Mouse (Mus musculus) layer of hippocampus, adult 11-12 months (tissue): ENCODE data around the gene Thsd7b.
"Not testable (repeated sequence)": the region's sequence is repeated elsewhere in the genome, so short reads cannot be mapped to it uniquely, and the experiment has no call there.

Source experiments
- DNase-seq: peaks from one replicate; pipeline ENCODE4 v3.0.0; 2022; ENCODE audit warnings: low spot score

Gene Thsd7b

GRCm38 (mm10) chr1:130099227-130099626 is 826.1 kb downstream of the Thsd7b start:
- DNase-seq = no peak

- DNase-seq = no peak
Measured at GRCm38 (mm10) chr1:130112580-130113314, 839.6 kb downstream of the Thsd7b start.

GRCm38 (mm10) chr1:130113549-130113948 is 840.4 kb downstream of the Thsd7b start:
- no peak for DNase-seq

- peak; percentile 17 for DNase-seq
Measured at GRCm38 (mm10) chr1:130130901-130131300, 857.8 kb downstream of the Thsd7b start.

GRCm38 (mm10) chr1:130166187-130166586 is 893.1 kb downstream of the Thsd7b start:
- no peak for DNase-seq

GRCm38 (mm10) chr1:130167260-130167659 is 894.2 kb downstream of the Thsd7b start:
- DNase-seq = no peak

- DNase-seq = no peak
Measured at GRCm38 (mm10) chr1:130169875-130170274, 896.8 kb downstream of the Thsd7b start.

GRCm38 (mm10) chr1:130170290-130170689 is 897.2 kb downstream of the Thsd7b start:
- DNase-seq = no peak

GRCm38 (mm10) chr1:130186836-130187235 is 913.7 kb downstream of the Thsd7b start:
- DNase-seq = not testable (repeated sequence)

- peak; percentile 50 for DNase-seq
Measured at GRCm38 (mm10) chr1:130192190-130193028, 919.3 kb downstream of the Thsd7b start.

GRCm38 (mm10) chr1:130217404-130217803 is 944.3 kb downstream of the Thsd7b start:
- no peak for DNase-seq

GRCm38 (mm10) chr1:130222904-130223303 is 949.8 kb downstream of the Thsd7b start:
- DNase-seq = no peak

GRCm38 (mm10) chr1:130245563-130245962 is 972.5 kb downstream of the Thsd7b start:
- no peak for DNase-seq

GRCm38 (mm10) chr1:130246264-130246663 is 973.2 kb downstream of the Thsd7b start:
- not testable (repeated sequence) for DNase-seq

GRCm38 (mm10) chr1:130246930-130247329 is 973.8 kb downstream of the Thsd7b start:
- not testable (repeated sequence) for DNase-seq

- no peak for DNase-seq
Measured at GRCm38 (mm10) chr1:130262046-130262445, 988.9 kb downstream of the Thsd7b start.
